Mouse (Mus musculus) heart, embryonic 12.5 days (tissue): ENCODE data around the gene Zfp160. TPM values are rescaled to one million over a fixed set of nuclear protein-coding genes. Genes with fewer than 3 reads are reported as not detected.
"Not testable (repeated sequence)": the region's sequence is repeated elsewhere in the genome, so short reads cannot be mapped to it uniquely, and the experiment has no call there.

ENCODE experiments used
- ATAC-seq: fragments of 200-750 bp; cut with Nextera tagmentation; 2 replicates; pipeline ENCODE4 v1.8.0; 2017; ENCODE audit warnings: moderate TSS enrichment, moderate library complexity; ENCODE audit not compliant: insufficient number of reproducible peaks, low FRiP score
- H3K27ac ChIP-seq: fragments of 300-500 bp; sonication (generic); 2 replicates; pipeline ENCODE4 v1.5.1; 2016; ENCODE audit warnings: mild to moderate bottlenecking, moderate library complexity; ENCODE audit not compliant: poor library complexity, severe bottlenecking
- H3K27me3 ChIP-seq: fragments of 300-500 bp; sonication (generic); replicated peaks from 2 replicates; pipeline ENCODE4 v1.6.1; 2016; ENCODE audit warnings: mild to moderate bottlenecking, moderate library complexity
- H3K36me3 ChIP-seq: fragments of 300-500 bp; sonication (generic); 2 replicates; pipeline ENCODE4 v1.6.1; 2016; ENCODE audit warnings: mild to moderate bottlenecking, moderate library complexity
- H3K4me1 ChIP-seq: fragments of 300-500 bp; sonication (generic); replicated peaks from 2 replicates; pipeline ENCODE4 v1.6.1; 2016; ENCODE audit warnings: mild to moderate bottlenecking
- H3K4me2 ChIP-seq: fragments of 300-500 bp; sonication (generic); 2 replicates; pipeline ENCODE4 v1.6.1; 2016; ENCODE audit warnings: mild to moderate bottlenecking, moderate library complexity
- H3K4me3 ChIP-seq: fragments of 300-500 bp; sonication (generic); 2 replicates; pipeline ENCODE4 v1.5.1; 2016; ENCODE audit warnings: mild to moderate bottlenecking
- H3K9ac ChIP-seq: fragments of 300-500 bp; sonication (generic); 2 replicates; pipeline ENCODE4 v1.6.1; 2016; ENCODE audit warnings: mild to moderate bottlenecking, moderate library complexity
- H3K9me3 ChIP-seq: fragments of 300-500 bp; sonication (generic); replicated peaks from 2 replicates; pipeline ENCODE4 v1.6.1; 2016; ENCODE audit warnings: mild to moderate bottlenecking, moderate library complexity
- WGBS: fragments of 180-500 bp; shearing (Covaris S2); methylation state at CpG from one replicate; pipeline ENCODE4 v1.1.7; 2016; 5-methylcytosine and 5-hydroxymethylcytosine counted together
- polyA plus RNA-seq: library from polyadenylated mRNA; unstranded; fragments of >200 nt; fragmentation: Nextera tagmentation; extraction: Ambion mirVana; gene quantifications from 2 replicates; pipeline ENCODE4 v1.2.1, GENCODE M21; 2016

Gene Zfp160
- 9.9 and 10.6 TPM in 2 replicates for polyA plus RNA-seq

DNA sequence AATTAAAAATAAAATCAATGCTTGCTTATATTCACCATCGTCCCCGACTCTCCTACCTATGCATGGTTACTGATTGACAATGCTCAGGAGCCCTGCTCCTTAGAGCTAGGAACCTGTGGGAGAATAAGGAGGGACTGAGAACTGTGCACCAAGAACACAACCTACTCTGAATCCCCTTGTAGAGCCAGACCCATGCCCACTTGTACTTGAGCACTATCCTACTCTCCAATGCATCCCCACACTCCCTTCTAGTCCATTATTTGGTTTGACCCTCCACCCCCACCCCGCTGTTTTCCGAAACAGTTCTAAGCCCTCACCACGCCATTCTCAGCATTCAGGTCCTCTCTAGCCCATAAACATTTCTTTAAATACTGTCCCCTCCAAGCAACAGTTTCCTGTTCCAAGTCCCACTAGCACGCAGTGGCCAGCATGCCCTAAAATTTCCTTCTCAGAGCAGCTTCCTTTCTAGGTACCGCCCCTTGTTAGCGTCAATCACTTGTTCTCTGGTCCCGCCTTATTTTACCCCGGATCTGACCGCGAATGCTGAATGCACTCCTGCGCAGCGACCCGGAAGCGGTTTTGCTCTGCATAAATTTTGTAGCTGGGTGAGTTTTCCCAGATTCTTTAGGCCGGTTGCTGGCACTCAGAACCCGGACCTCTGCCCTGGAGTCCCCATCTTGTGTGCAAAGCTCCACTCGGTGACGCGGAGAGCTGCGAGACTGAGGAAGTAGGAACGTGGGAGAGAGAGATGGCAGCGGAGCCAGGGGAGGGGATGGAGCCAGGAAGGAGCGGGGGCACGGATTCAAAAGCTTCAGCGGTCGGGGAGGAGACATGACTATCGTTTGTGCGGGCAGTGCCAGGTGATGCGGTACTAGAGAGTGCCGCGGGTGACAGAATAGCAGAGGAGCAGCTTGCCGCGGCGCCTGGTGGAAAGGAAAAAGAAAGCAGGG lies at the start of gene Zfp160:
TSS of gene Zfp160 (plus strand) at position 522 of the 950 bp plus-strand sequence.
- Histone ChIP-seq H3K4me2 (peak within 1 kb of the TSS; percentile 91), H3K9ac (peak within 1 kb of the TSS; percentile 87), H3K4me3 (peak within 1 kb of the TSS; percentile 98), H3K9me3 (no peaks in the 10 kb centered on the region), H3K27me3 (no peaks in the 10 kb centered on the region), H3K27ac (peak within 1 kb of the TSS; percentile 93), H3K4me1 (peaks cover 21% of the 10 kb centered on the region), H3K36me3 (peaks cover 18% of the 10 kb centered on the region)
- ATAC-seq = peak; percentile 97
- WGBS = 6% methylated on average over 36 of the region's 36 CpGs

DNA sequence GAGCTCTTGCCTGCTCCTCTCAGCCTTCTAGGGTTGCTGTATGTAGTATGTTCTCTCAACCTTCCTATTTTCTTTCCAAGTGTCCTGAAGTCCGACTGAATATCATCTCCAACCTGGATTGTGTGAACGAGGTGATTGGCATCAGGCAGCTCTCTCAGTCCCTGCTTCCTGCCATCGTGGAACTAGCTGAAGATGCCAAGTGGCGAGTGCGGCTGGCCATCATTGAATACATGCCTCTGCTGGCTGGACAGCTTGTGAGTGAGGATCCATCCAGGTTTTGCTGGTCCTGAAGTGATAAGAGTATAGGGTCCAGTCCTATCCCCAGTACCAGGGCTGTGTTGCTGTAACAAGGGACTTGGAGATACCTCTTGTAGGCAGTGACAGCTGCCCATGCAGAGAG lies 48.3 kb upstream of the Zfp160 start:
- no peaks in the 10 kb centered on the region for H3K27me3 ChIP-seq
- 91% methylated on average over 5 of the region's 5 CpGs for WGBS

DNA sequence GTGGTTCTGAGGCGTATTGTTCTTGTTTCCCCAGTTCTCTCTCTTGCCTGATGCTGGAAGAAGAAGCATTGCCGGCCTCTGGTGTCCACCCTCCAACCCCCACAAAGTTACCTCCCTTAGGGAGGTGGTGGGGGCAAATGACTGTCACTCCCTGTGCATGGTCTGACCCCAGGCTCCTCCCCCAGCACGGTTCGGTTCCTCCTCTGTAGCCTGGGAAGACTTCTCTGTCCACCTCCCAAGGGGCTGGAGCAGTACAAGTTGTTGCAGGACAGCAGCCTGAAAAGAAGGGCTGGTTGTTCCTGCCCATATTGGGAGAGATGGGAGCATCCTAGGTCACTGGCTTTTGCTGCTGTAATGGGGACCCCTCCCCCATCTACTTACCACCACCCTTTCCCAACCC lies 43.3 kb upstream of the Zfp160 start:
- no peak overlapping the region for H3K4me3 ChIP-seq
- ATAC-seq = no peak

More for the DNA sequence above, 48.3 kb upstream of the Zfp160 start:
- H3K4me1 ChIP-seq = no peaks in the 10 kb centered on the region
- no peak for ATAC-seq
- H3K4me2 ChIP-seq = no peak overlapping the region
- H3K4me3 ChIP-seq = no peak overlapping the region
- H3K9me3 ChIP-seq = no peaks in the 10 kb centered on the region
- no peak overlapping the region for H3K9ac ChIP-seq
- no peak overlapping the region for H3K27ac ChIP-seq
- H3K36me3 ChIP-seq = peaks cover 98% of the 10 kb centered on the region

DNA sequence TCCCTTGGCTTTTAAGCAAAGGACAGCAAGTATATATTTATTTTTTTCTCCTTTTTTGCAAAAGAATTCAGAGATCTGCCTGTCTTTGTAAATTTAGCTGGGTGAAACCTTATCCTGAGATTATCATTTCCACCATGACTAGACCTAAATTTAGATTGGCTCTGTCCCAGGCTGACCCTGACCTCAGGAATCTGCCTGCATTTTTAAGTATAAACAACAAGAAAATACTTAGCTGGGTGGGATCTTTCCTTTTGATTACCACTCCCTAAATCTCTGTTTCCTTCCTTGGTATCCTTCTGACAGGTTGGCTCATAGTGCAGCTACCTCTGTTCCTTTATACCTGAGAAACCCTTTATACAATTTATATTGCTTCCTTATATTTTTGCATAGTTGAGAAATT lies 42.0 kb upstream of the Zfp160 start:
- Histone ChIP-seq H3K36me3 (peaks cover 73% of the 10 kb centered on the region), H3K4me1 (no peaks in the 10 kb centered on the region), H3K4me3 (no peak overlapping the region), H3K4me2 (no peak overlapping the region), H3K27me3 (no peaks in the 10 kb centered on the region), H3K9ac (no peak overlapping the region), H3K27ac (no peak overlapping the region), H3K9me3 (no peaks in the 10 kb centered on the region)
- no peak for ATAC-seq

More for the DNA sequence above, 43.3 kb upstream of the Zfp160 start:
- Histone ChIP-seq H3K9me3 (no peaks in the 10 kb centered on the region), H3K4me1 (no peaks in the 10 kb centered on the region), H3K27me3 (no peaks in the 10 kb centered on the region), H3K4me2 (no peak overlapping the region), H3K27ac (no peak overlapping the region), H3K9ac (no peak overlapping the region), H3K36me3 (peaks cover 86% of the 10 kb centered on the region)
- WGBS = 85% methylated on average over 4 of the region's 4 CpGs

DNA sequence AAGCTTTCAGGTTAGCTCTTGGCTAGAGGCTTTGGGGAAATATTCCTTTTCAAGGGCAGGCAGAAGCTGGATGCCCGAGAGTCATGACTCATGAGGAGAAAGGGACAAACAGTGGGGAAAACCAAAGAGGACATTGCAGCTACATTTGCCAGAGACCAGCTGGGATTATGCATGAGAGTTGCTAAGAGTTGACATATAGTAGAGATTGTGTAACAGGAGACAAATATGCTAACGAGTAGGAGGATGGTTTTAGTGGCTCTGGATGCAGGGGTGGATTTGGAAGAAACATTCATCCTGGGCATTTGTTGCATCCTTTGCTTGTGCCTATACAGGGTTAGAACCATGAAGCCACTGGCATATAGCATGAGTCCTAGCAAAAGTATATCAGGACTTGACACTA lies 15.0 kb upstream of the Zfp160 start:
- Histone ChIP-seq H3K27me3 (no peaks in the 10 kb centered on the region), H3K4me3 (no peak overlapping the region), H3K9ac (no peak overlapping the region), H3K4me2 (no peak overlapping the region), H3K4me1 (no peaks in the 10 kb centered on the region), H3K36me3 (no peaks in the 10 kb centered on the region), H3K9me3 (no peaks in the 10 kb centered on the region), H3K27ac (no peak overlapping the region)
- no peak for ATAC-seq
- WGBS = 59% methylated on average over 2 of the region's 2 CpGs

DNA sequence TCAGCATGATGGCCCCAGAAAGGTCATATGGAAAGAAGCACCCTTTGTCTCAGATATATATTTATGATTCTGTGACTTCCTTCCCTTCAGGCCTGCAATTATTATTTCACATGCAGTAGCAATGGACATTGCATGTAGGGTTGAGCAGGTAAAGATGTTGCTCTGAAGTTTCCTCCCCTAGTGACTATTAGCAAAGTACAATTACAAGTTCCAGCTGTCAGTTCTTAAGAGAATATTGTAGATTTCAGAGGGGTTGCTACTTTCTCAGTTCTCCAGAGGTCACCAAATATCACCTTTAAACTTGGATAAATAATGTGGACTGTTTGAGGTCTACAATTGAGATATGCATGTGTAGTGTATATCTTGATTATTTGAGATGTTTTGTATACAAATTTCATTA lies 12.3 kb upstream of the Zfp160 start, which contains the start of gene Vmn1r233:
TSS of gene Vmn1r233 (minus strand) at position 101 of the 400 bp plus-strand sequence.
- Histone ChIP-seq H3K36me3 (no peaks in the 10 kb centered on the region), H3K9ac (no peak within 1 kb of the TSS), H3K27me3 (no peaks in the 10 kb centered on the region), H3K4me1 (no peaks in the 10 kb centered on the region), H3K4me3 (no peak within 1 kb of the TSS), H3K4me2 (no peak within 1 kb of the TSS), H3K9me3 (no peaks in the 10 kb centered on the region), H3K27ac (no peak within 1 kb of the TSS)
- ATAC-seq = no peak

DNA sequence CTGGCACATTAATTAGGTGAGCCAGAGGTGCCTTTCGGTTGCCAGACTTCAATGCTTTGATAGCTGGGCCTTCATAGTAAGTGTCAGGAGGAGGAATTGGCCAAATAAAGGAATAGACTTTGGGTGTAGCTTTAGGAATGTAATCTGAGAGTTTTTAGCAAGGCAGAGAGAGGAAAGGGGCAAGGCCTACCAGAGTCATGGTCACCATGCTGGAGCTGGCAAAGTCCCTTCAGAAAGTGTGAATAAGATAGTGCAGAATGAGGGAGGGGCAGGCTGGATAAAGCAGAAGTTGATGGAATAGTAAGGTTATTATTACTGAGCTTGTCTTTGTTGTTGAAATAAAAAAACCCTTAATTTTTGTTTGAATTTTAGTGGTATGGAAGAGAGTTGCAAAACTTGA lies 1.0 kb downstream of the Zfp160 start:
- Histone ChIP-seq H3K4me3 (peak overlapping the region; percentile 98), H3K27ac (peak overlapping the region; percentile 93), H3K4me2 (peak overlapping the region; percentile 91), H3K4me1 (peaks cover 21% of the 10 kb centered on the region), H3K9me3 (no peaks in the 10 kb centered on the region), H3K9ac (peak overlapping the region; percentile 87), H3K36me3 (peaks cover 22% of the 10 kb centered on the region), H3K27me3 (no peaks in the 10 kb centered on the region)
- no peak for ATAC-seq
- 44% methylated on average over 1 of the region's 1 CpGs for WGBS

DNA sequence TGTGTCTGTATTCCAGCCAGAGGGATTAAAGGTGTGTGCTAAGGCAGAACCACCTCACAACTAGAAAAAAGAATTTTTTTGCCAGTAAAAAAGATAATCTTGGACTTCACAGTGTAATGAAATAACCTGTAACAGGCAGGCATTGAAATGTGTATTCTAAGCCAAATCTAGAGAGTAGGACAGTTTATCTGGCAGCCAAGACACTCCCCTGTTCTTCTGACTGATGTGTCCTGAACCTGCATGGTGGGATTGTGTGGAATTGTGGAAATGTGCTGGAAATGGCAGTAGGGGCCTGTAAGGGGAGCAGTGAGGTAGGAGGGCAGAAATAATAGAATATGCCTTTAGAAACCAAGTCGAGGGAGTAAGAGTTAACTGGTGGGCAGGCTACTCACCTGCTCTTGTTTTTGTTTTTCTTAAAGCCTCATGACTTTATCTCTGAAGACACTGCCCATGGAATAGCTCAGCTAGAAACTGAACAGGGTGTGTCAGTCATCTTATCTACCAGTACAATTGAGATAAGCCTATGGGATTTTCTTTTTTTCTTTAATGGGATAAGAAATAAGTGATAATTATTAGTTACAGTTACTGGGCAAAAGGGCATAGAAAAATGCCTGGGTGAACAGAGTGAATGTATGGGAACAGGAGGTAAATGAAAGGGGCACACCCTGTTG lies 9.8 kb downstream of the Zfp160 start:
- no peak overlapping the region for H3K4me2 ChIP-seq
- H3K9ac ChIP-seq = no peak overlapping the region
- no peaks in the 10 kb centered on the region for H3K9me3 ChIP-seq
- no peaks in the 10 kb centered on the region for H3K4me1 ChIP-seq
- 77% methylated on average over 1 of the region's 1 CpGs for WGBS
- no peak for ATAC-seq
- no peaks in the 10 kb centered on the region for H3K27me3 ChIP-seq
- H3K27ac ChIP-seq = no peak overlapping the region
- H3K36me3 ChIP-seq = peaks cover 54% of the 10 kb centered on the region
- no peak overlapping the region for H3K4me3 ChIP-seq

DNA sequence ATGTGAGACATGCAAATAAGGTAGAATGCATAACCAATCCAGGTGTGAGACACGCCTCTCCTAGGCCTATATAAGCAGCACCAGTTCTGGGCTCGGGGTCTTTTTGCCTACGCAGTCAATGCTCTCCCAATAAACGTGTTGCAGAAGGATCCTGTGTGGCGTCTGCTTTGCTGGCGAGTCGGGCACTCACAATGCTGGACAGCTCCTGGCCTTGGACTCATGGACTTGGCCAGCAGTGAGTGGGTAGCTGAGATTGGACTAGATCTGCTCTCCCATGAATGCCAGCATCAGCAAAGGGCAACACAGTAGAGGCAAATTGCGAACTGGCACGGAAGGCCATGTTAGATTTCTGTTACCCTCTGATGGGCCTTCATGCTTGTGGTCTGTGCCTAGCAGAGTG lies 39.3 kb downstream of the Zfp160 start:
- not testable (repeated sequence) for H3K9me3 ChIP-seq, H3K4me1 ChIP-seq, H3K27ac ChIP-seq, ATAC-seq, H3K4me3 ChIP-seq, H3K9ac ChIP-seq, H3K36me3 ChIP-seq, H3K27me3 ChIP-seq, H3K4me2 ChIP-seq
- WGBS = 87% methylated on average over 9 of the region's 9 CpGs

DNA sequence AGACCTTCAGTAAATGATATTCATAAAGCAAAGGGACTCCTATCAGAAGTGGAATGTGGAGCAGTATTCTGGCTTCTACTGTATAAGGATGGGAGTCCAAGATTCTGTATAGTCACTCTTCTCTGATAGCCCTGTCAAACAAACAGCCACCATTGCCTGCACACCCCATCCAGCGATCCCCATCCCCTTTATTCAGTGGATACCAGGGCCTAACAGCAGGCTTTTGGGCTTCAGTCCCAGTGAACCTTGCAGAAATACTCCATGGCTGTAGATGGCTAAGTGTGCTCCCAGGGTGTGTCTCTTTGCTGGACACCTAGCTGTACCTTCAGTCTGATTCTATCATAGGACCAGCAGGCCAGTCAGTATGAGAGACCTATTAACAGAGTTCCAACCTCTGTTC lies 42.2 kb downstream of the Zfp160 start:
- H3K4me2 ChIP-seq = no peak overlapping the region
- H3K27me3 ChIP-seq = no peaks in the 10 kb centered on the region
- H3K4me3 ChIP-seq = no peak overlapping the region
- no peak overlapping the region for H3K27ac ChIP-seq
- no peak for ATAC-seq
- no peaks in the 10 kb centered on the region for H3K36me3 ChIP-seq
- no peaks in the 10 kb centered on the region for H3K4me1 ChIP-seq
- H3K9me3 ChIP-seq = no peaks in the 10 kb centered on the region; the same call in 1 of the 2 replicates
- no peak overlapping the region for H3K9ac ChIP-seq
- 76% methylated on average over 1 of the region's 1 CpGs for WGBS

DNA sequence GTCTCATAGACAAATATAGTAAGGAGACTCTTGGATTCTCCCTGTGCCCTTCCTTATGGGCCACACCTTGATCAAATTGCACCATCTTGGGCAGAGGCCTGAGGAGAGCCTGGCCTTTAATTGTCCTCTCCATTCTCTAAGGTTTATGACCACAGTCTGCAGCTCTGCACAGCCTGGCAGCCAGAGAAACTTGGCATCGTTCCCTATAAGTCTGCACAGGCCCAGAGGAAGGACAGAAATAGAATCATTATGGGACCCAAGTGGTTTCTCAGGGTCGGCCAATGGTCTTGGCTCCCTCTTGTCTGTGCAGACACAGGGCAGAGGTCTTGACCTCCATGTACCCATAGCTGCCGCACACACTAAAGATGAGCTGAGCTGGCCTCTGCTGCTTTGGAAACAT lies 42.6 kb downstream of the Zfp160 start:
- H3K36me3 ChIP-seq, H3K27ac ChIP-seq, H3K27me3 ChIP-seq, H3K4me3 ChIP-seq, H3K4me1 ChIP-seq, H3K9ac ChIP-seq, H3K4me2 ChIP-seq, H3K9me3 ChIP-seq: not testable (repeated sequence)
- no CpG with 5 or more reads among the region's 3 CpGs for WGBS
- ATAC-seq = peak; percentile 55
